Mouse (Mus musculus) heart, embryonic 12.5 days (tissue): ENCODE measurements around the gene Dync1i1. TPM values are rescaled to one million over a fixed set of nuclear protein-coding genes. Genes with fewer than 3 reads are reported as not detected.

Experiments
- ATAC-seq: fragments of 200-750 bp; cut with Nextera tagmentation; 2 replicates; pipeline ENCODE4 v1.8.0; 2017; ENCODE audit warnings: moderate TSS enrichment, moderate library complexity; ENCODE audit not compliant: insufficient number of reproducible peaks, low FRiP score
- H3K27ac ChIP-seq: fragments of 300-500 bp; sonication (generic); 2 replicates; pipeline ENCODE4 v1.5.1; 2016; ENCODE audit warnings: mild to moderate bottlenecking, moderate library complexity; ENCODE audit not compliant: poor library complexity, severe bottlenecking
- H3K27me3 ChIP-seq: fragments of 300-500 bp; sonication (generic); replicated peaks from 2 replicates; pipeline ENCODE4 v1.6.1; 2016; ENCODE audit warnings: mild to moderate bottlenecking, moderate library complexity
- H3K36me3 ChIP-seq: fragments of 300-500 bp; sonication (generic); 2 replicates; pipeline ENCODE4 v1.6.1; 2016; ENCODE audit warnings: mild to moderate bottlenecking, moderate library complexity
- H3K4me1 ChIP-seq: fragments of 300-500 bp; sonication (generic); replicated peaks from 2 replicates; pipeline ENCODE4 v1.6.1; 2016; ENCODE audit warnings: mild to moderate bottlenecking
- H3K4me2 ChIP-seq: fragments of 300-500 bp; sonication (generic); 2 replicates; pipeline ENCODE4 v1.6.1; 2016; ENCODE audit warnings: mild to moderate bottlenecking, moderate library complexity
- H3K4me3 ChIP-seq: fragments of 300-500 bp; sonication (generic); 2 replicates; pipeline ENCODE4 v1.5.1; 2016; ENCODE audit warnings: mild to moderate bottlenecking
- H3K9ac ChIP-seq: fragments of 300-500 bp; sonication (generic); 2 replicates; pipeline ENCODE4 v1.6.1; 2016; ENCODE audit warnings: mild to moderate bottlenecking, moderate library complexity
- H3K9me3 ChIP-seq: fragments of 300-500 bp; sonication (generic); replicated peaks from 2 replicates; pipeline ENCODE4 v1.6.1; 2016; ENCODE audit warnings: mild to moderate bottlenecking, moderate library complexity
- WGBS: fragments of 180-500 bp; shearing (Covaris S2); methylation state at CpG from one replicate; pipeline ENCODE4 v1.1.7; 2016; 5-methylcytosine and 5-hydroxymethylcytosine counted together
- polyA plus RNA-seq: library from polyadenylated mRNA; unstranded; fragments of >200 nt; fragmentation: Nextera tagmentation; extraction: Ambion mirVana; gene quantifications from 2 replicates; pipeline ENCODE4 v1.2.1, GENCODE M21; 2016

Dync1i1 gene
- polyA plus RNA-seq, 1 experiment from 2014 or later: 3.0 TPM

DNA sequence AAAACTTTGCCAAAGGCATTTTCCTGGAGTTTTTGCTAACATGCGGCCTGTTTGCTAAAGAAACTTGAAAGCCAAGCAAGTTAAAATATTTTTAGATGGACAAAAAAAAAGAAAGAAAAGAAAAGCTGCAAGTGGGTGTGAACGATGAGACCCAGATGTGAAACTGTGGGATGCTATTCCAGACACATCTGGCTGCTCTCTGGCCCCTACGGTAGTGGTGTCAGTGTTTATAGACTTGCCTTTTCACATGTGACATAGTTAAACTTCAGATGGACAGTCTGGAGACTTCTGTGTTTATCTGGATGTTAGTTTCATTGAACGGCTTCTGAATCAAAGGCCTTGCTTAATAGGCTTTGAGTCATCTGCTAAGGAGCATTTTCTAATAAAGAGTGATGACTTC, 195.2 kb downstream of the Dync1i1 start:
- H3K27me3 ChIP-seq: no peaks in the 10 kb centered on the region
- no peak overlapping the region for H3K4me3 ChIP-seq
- H3K4me2 ChIP-seq: no peak overlapping the region
- no peaks in the 10 kb centered on the region for H3K36me3 ChIP-seq
- no peaks in the 10 kb centered on the region for H3K4me1 ChIP-seq
- H3K9ac ChIP-seq: no peak overlapping the region
- WGBS: 73% methylated on average over 4 of the region's 4 CpGs
- H3K9me3 ChIP-seq: no peaks in the 10 kb centered on the region
- no peak for ATAC-seq
- H3K27ac ChIP-seq: no peak overlapping the region

DNA sequence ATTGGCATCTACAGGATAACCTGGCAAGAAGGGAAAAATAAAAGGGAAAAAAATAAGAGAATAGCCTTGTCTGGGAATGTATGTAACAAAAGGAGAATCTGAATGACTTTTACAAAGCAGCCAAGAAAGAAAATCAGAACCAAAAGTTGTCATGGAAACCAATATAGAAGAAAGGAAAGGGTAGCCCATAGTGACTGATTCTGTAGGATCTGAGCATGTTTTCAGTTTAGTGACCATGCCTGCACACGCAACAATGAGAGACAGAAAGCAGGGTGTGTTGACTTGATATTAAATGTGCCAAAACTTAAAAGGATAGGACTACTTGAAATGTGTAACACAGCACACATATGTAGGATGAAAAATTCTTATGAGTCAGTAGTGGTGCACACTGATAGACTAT, 197.2 kb downstream of the Dync1i1 start:
- Histone ChIP-seq H3K4me3 (no peak overlapping the region), H3K27me3 (no peaks in the 10 kb centered on the region), H3K27ac (no peak overlapping the region), H3K36me3 (no peaks in the 10 kb centered on the region), H3K9ac (no peak overlapping the region), H3K4me2 (no peak overlapping the region), H3K4me1 (no peaks in the 10 kb centered on the region), H3K9me3 (no peaks in the 10 kb centered on the region)
- 77% methylated on average over 1 of the region's 1 CpGs for WGBS
- no peak for ATAC-seq

DNA sequence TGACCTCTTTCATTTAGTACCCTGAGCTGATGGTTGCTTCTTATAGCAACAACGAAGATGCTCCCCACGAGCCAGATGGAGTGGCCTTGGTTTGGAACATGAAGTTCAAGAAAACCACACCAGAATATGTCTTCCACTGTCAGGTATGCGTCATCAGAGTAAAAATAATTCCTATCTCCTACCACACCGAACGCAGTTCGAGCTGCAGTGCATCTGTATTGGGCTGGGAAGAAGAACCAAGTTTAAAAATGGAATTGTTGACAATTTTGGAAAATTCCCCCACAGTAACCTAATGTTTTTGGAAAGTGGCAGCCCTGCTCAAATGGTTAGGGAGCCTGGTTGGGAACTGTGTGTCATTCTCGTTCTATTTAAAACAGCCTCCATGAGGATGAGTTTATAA, 197.7 kb downstream of the Dync1i1 start:
- Histone ChIP-seq H3K9ac (no peak overlapping the region), H3K9me3 (no peaks in the 10 kb centered on the region), H3K27me3 (no peaks in the 10 kb centered on the region), H3K4me1 (no peaks in the 10 kb centered on the region), H3K4me3 (no peak overlapping the region), H3K36me3 (no peaks in the 10 kb centered on the region), H3K27ac (no peak overlapping the region), H3K4me2 (no peak overlapping the region)
- 86% methylated on average over 7 of the region's 7 CpGs for WGBS
- no peak for ATAC-seq

- H3K9me3 ChIP-seq: no peaks in the 10 kb centered on the region
- H3K4me2 ChIP-seq: no peak overlapping the region
- no peaks in the 10 kb centered on the region for H3K27me3 ChIP-seq
- H3K4me3 ChIP-seq: no peak overlapping the region
- no peaks in the 10 kb centered on the region for H3K4me1 ChIP-seq
- H3K36me3 ChIP-seq: no peaks in the 10 kb centered on the region
- H3K9ac ChIP-seq: no peak overlapping the region
- no peak overlapping the region for H3K27ac ChIP-seq
- ATAC-seq: no peak
- 88% methylated on average over 8 of the region's 8 CpGs for WGBS
Observed at GRCm38 (mm10) chr6:5930140-5930539, 204.7 kb downstream of the Dync1i1 start.

- Histone ChIP-seq H3K36me3 (no peaks in the 10 kb centered on the region), H3K4me1 (no peaks in the 10 kb centered on the region), H3K9me3 (no peaks in the 10 kb centered on the region), H3K27me3 (no peaks in the 10 kb centered on the region), H3K27ac (no peak overlapping the region), H3K4me2 (no peak overlapping the region), H3K9ac (no peak overlapping the region), H3K4me3 (no peak overlapping the region)
- no peak for ATAC-seq
- 78% methylated on average over 8 of the region's 8 CpGs for WGBS
Observed at GRCm38 (mm10) chr6:5935587-5936353, 210.3 kb downstream of the Dync1i1 start.

- Histone ChIP-seq H3K27me3 (no peaks in the 10 kb centered on the region), H3K4me3 (no peak overlapping the region), H3K4me1 (no peaks in the 10 kb centered on the region), H3K27ac (no peak overlapping the region), H3K4me2 (no peak overlapping the region), H3K9ac (no peak overlapping the region), H3K9me3 (no peaks in the 10 kb centered on the region), H3K36me3 (no peaks in the 10 kb centered on the region)
- 77% methylated on average over 9 of the region's 9 CpGs for WGBS
- no peak for ATAC-seq
Observed at GRCm38 (mm10) chr6:5949812-5950392, 224.5 kb downstream of the Dync1i1 start.

GRCm38 (mm10) chr6:5956316-5956913, 231.0 kb downstream of the Dync1i1 start:
- no peak overlapping the region for H3K9ac ChIP-seq
- no peak overlapping the region for H3K4me3 ChIP-seq
- no peak overlapping the region for H3K4me2 ChIP-seq
- no peaks in the 10 kb centered on the region for H3K27me3 ChIP-seq
- 77% methylated on average over 10 of the region's 10 CpGs for WGBS
- H3K9me3 ChIP-seq: no peaks in the 10 kb centered on the region
- H3K27ac ChIP-seq: no peak overlapping the region
- H3K4me1 ChIP-seq: no peaks in the 10 kb centered on the region
- ATAC-seq: no peak
- H3K36me3 ChIP-seq: no peaks in the 10 kb centered on the region

- Histone ChIP-seq H3K9me3 (no peaks in the 10 kb centered on the region), H3K4me3 (no peak overlapping the region), H3K27me3 (no peaks in the 10 kb centered on the region), H3K4me1 (no peaks in the 10 kb centered on the region), H3K9ac (no peak overlapping the region), H3K36me3 (no peaks in the 10 kb centered on the region), H3K4me2 (no peak overlapping the region), H3K27ac (no peak overlapping the region)
- WGBS: 78% methylated on average over 4 of the region's 4 CpGs
- ATAC-seq: no peak
Observed at GRCm38 (mm10) chr6:5960728-5961127, 235.3 kb downstream of the Dync1i1 start.

DNA sequence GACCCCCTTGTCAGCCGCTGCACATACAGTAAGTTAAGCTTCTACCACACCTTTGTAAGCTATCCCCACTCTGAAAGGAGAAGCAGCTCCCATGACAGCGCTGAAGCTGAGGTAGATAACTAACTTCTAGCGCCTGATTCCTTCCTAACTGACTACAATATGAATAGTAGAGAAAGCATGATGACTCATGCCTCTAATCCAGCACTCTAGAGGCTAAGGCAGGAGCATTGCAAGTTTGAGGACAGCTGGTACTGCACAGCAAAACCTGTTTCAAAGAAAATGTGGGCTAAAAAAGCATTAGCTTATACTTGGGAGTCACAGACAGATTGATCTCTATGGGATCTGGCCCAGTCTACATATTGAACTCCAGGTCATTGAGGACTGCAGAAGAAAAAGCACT, 236.5 kb downstream of the Dync1i1 start:
- no peaks in the 10 kb centered on the region for H3K27me3 ChIP-seq
- no peaks in the 10 kb centered on the region for H3K36me3 ChIP-seq
- no peaks in the 10 kb centered on the region for H3K9me3 ChIP-seq
- no peak overlapping the region for H3K9ac ChIP-seq
- WGBS: 79% methylated on average over 3 of the region's 3 CpGs
- no peak overlapping the region for H3K4me2 ChIP-seq
- ATAC-seq: no peak
- H3K4me1 ChIP-seq: no peaks in the 10 kb centered on the region
- no peak overlapping the region for H3K27ac ChIP-seq
- no peak overlapping the region for H3K4me3 ChIP-seq

- WGBS: 89% methylated on average over 7 of the region's 7 CpGs
- H3K4me3 ChIP-seq: no peak overlapping the region
- no peak for ATAC-seq
- no peaks in the 10 kb centered on the region for H3K36me3 ChIP-seq
- no peak overlapping the region for H3K9ac ChIP-seq
- H3K9me3 ChIP-seq: no peaks in the 10 kb centered on the region
- H3K4me2 ChIP-seq: no peak overlapping the region
- no peaks in the 10 kb centered on the region for H3K27me3 ChIP-seq
- H3K27ac ChIP-seq: no peak overlapping the region
- peaks cover 9% of the 10 kb centered on the region for H3K4me1 ChIP-seq
Observed at GRCm38 (mm10) chr6:5966376-5966775, 240.9 kb downstream of the Dync1i1 start.

GRCm38 (mm10) chr6:5966806-5967445, 241.5 kb downstream of the Dync1i1 start:
- no peaks in the 10 kb centered on the region for H3K36me3 ChIP-seq
- 84% methylated on average over 8 of the region's 8 CpGs for WGBS
- H3K4me3 ChIP-seq: no peak overlapping the region
- no peak overlapping the region for H3K27ac ChIP-seq
- H3K4me2 ChIP-seq: no peak overlapping the region
- no peak for ATAC-seq
- H3K9ac ChIP-seq: no peak overlapping the region
- H3K27me3 ChIP-seq: no peaks in the 10 kb centered on the region
- peaks cover 9% of the 10 kb centered on the region for H3K4me1 ChIP-seq
- H3K9me3 ChIP-seq: no peaks in the 10 kb centered on the region
